10 mouse cellular contexts compared by ENCODE assay signal in genomic region chr4:55604915-55605314, GRCm38 (mm10).
DNase-seq lines count a peak whose midpoint lies in the region; ATAC-seq and TF ChIP-seq lines count a peak whose summit lies in the region.
"Had no signal": no experiment of that assay in that cellular context is flagged by ENCODE, and none has a peak within 500 bp of the region (broad histone marks: within the 10 kb centered on the region; RNA-seq: fewer than 3 reads in every experiment).

No protein-coding gene starts in this region.

- H3K4me3 ChIP-seq in liver, embryonic 12.5 days: no peak overlapping the region
- peak overlapping the region; percentile 23; the same call in 1 of the 2 replicates for H3K4me3 ChIP-seq in small intestine, adult 2 months (ENCODE audit: low read depth, low read length)
- H3K4me3 ChIP-seq in forebrain, postnatal 0 days (ENCODE audit: low read depth, low read length): no peak overlapping the region

- H3K9ac ChIP-seq in liver, embryonic 12.5 days: no peak overlapping the region
- no peak overlapping the region for H3K9ac ChIP-seq in forebrain, postnatal 0 days

- ATAC-seq in liver, embryonic 12.5 days: peak; percentile 24; the same call in 1 of the 2 replicates
- ATAC-seq in forebrain, postnatal 0 days: no peak

- no peaks in the 10 kb centered on the region for H3K9me3 ChIP-seq in liver, embryonic 12.5 days (replicated peaks)
- H3K9me3 ChIP-seq in forebrain, postnatal 0 days (ENCODE audit: low read length): no peaks in the 10 kb centered on the region

- 68% methylated on average over 11 of the region's 11 CpGs for WGBS in liver, embryonic 12.5 days (ENCODE audit: insufficient replicate concordance)
- 17% methylated on average over 11 of the region's 11 CpGs for WGBS in small intestine, adult 2 months
- WGBS in forebrain, postnatal 0 days: 76% methylated on average over 11 of the region's 11 CpGs

- TF ChIP-seq POLR2A in small intestine, adult 2 months (IDR thresholded peaks at IDR 0.05; ENCODE audit: low read depth, low read length): peak; percentile 14; the same call in 1 of the 2 replicates

- no peaks in the 10 kb centered on the region for H3K36me3 ChIP-seq in liver, embryonic 12.5 days
- no peaks in the 10 kb centered on the region for H3K36me3 ChIP-seq in small intestine, adult 2 months (ENCODE audit: control insufficient read depth, insufficient read depth, low read length)
- H3K36me3 ChIP-seq in forebrain, postnatal 0 days (ENCODE audit: insufficient read depth): no peaks in the 10 kb centered on the region

- 0 out of 2 replicates have a peak, but pooled peaks cover 4% of the 10 kb centered on the region for H3K4me1 ChIP-seq in liver, embryonic 12.5 days
- peaks cover 37% of the 10 kb centered on the region; the same call in 1 of the 2 replicates for H3K4me1 ChIP-seq in small intestine, adult 2 months (ENCODE audit: control insufficient read depth, insufficient read depth, insufficient read length, low read length)
- no peaks in the 10 kb centered on the region for H3K4me1 ChIP-seq in forebrain, postnatal 0 days (ENCODE audit: insufficient read depth)

- TF ChIP-seq CTCF in small intestine, adult 2 months (IDR thresholded peaks at IDR 0.05; ENCODE audit: extremely low read depth, insufficient read length, insufficient replicate concordance, low read depth, low read length): no peak
- no peak for TF ChIP-seq CTCF in forebrain, postnatal 0 days (IDR thresholded peaks at IDR 0.05; ENCODE audit: low read depth)

- H3K27ac ChIP-seq in liver, embryonic 12.5 days: no peak overlapping the region
- H3K27ac ChIP-seq in small intestine, adult 2 months (ENCODE audit: insufficient read depth, low read depth, low read length): peak overlapping the region; percentile 90
- H3K27ac ChIP-seq in forebrain, postnatal 0 days (ENCODE audit: low read depth, low read length): no peak overlapping the region

- H3K27me3 ChIP-seq in liver, embryonic 12.5 days (replicated peaks): 0 out of 2 replicates have a peak, but pooled peaks cover 7% of the 10 kb centered on the region
- no peaks in the 10 kb centered on the region for H3K27me3 ChIP-seq in small intestine, adult 2 months (ENCODE audit: control insufficient read depth, insufficient read depth, low read length)
- no peaks in the 10 kb centered on the region for H3K27me3 ChIP-seq in forebrain, postnatal 0 days (ENCODE audit: insufficient read depth, low read length)

- DNase-seq in gastrocnemius, adult 18-20 months (ENCODE audit: low spot score): peak; percentile 29
- DNase-seq in gastrocnemius, postnatal 4 days (ENCODE audit: low spot score in 2 of 2): no peak
- DNase-seq in heart, postnatal 36 days: peak; percentile 53 to 60
- DNase-seq in frontal cortex, adult 2 months (ENCODE audit: extremely low spot score in 1 of 2, low spot score in 1 of 2): no peak
- DNase-seq in layer of hippocampus, postnatal 36 days: no peak
- no peak for DNase-seq in forebrain, postnatal 0 days
- DNase-seq: B cell, adult 2 months; layer of hippocampus, adult 9-11 months had no signal

- no peak overlapping the region for H3K4me2 ChIP-seq in liver, embryonic 12.5 days
- H3K4me2 ChIP-seq in forebrain, postnatal 0 days (ENCODE audit: low read depth): no peak overlapping the region

- intact Hi-C loops in heart, postnatal 36 days (cut with DNase I): loop anchor here (5.0 kb wide), 1 partner anchor 73 kb away; the partner anchor contains the start of gene Klf4

Comparison
In these comparisons a context has a peak if more than half of its experiments do, and no peak if none do; other contexts are left out.
1. DNase-seq: peak in gastrocnemius, adult 18-20 months (single experiment) and heart, postnatal 36 days (2 of 2); none in gastrocnemius, postnatal 4 days (0 of 2), frontal cortex, adult 2 months (0 of 2), layer of hippocampus, postnatal 36 days (0 of 2) and forebrain, postnatal 0 days (single experiment).